Mouse (Mus musculus) heart, postnatal 4 days (tissue): ENCODE measurements at regions not wholly inside any gene's neighbourhood (a gene's known extent, or its start where the extent isn't known, plus 50 kb on each side); places are given as distances from the start of the nearest gene placed in this dataset.

Source experiments
- DNase-seq: peaks from one replicate; pipeline ENCODE4 v3.0.0; 2021

DNA sequence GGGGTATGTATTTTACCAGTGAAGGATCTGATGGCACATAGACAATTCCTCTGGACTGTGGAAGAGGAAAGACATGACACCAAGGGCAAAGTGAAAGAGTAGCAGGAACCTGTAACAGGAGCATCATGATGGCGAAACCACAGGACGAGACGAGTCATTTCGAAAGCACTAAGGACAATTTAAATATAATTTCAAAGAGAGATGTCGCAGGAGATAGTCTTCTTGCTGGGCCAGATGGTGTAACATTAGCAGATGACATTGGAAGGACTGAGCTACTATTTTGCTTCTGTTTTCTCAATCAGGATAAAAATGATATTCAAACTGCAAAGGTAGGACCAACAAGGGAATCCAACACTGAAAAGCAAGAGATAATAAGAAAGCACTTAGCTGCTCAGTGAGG is 1009.7 kb upstream of the Adgrl4 start:
- DNase-seq = no peak

- no peak for DNase-seq
Measured at GRCm38 (mm10) chr3:150431291-150431690, 1006.4 kb upstream of the Adgrl4 start.

DNA sequence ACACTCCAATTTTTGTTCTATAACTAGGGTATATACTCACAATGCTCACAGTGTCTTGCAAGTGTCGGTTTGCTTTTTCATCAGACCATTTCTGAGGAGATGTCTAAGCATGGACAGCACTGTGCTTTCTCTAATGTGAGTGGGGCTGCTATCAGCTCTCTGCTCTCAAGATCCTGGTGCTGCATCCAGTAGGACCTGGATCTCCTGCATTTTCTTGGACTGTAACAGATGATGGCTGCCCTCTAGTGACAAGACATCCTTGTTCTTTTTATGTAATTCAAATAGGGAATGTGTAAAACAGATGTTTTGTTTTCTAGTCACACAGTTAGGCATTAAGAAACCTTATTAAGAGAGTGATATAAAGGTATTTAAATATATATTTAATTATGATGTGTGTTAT is 1002.5 kb upstream of the Adgrl4 start:
- no peak for DNase-seq

DNA sequence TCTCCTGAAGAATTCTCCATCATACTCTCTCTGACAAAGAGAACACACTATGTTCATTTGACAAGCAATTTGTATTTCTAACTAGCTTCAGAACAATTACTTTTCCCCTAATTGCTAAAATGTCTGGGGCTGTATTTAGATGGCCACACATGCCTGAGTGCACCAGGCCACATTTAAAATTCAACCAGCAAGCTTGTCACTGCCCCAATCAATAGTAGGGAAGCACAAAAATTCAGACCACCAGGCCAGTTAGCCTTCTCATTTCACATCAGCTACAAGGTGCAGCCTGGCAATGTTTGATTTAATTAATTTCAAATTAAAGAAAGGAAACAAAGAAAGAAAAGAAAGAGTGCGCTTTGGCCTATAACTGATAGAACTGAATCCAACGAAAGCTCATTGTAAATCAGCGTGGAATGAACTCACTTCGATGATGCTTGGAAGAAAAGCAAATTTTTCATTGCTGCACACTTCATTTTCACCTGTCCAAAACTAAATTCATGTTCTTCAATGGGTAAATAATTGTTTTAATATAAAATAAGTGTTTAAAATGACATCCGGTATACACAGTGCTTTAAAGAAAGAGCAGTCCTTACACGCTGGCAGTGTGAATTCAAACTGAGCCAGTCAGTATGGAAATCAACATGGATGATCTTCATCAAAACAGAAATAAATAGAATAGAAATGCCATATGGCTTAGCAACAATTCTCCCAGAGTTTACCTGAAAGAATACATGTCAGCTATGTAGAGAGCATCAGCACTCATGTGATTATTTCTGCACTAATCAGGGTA is 1001.7 kb upstream of the Adgrl4 start:
- no peak for DNase-seq
